Mouse (Mus musculus) layer of hippocampus, postnatal 25 days (tissue): Measurements from ENCODE around the gene Exd2. TPM values are rescaled to one million over a fixed set of nuclear protein-coding genes. Genes with fewer than 3 reads are reported as not detected.
A peak's percentile ranks its signal among the peaks of the same experiment; 100 is the strongest.
"Not testable (repeated sequence)": the region's sequence is repeated elsewhere in the genome, so short reads cannot be mapped to it uniquely, and the experiment has no call there.

Experiments used
- DNase-seq, 2 experiments: peaks; one replicate each; pipeline ENCODE4 v3.0.0; 2022; ENCODE audit warnings: mixed read lengths in 2 of 2, low spot score in 1 of 2; ENCODE audit errors: extremely low spot score in 1 of 2
- total RNA-seq, 2 experiments: library from RNA; stranded (reverse); gene quantifications; 2 replicates each; pipeline ENCODE4 v1.2.3; 2021

Exd2 gene
- total RNA-seq, result 100 to 1,000 TPM in 1 of 2 experiments, 10 to 100 TPM in 1; 91.5 to 107 TPM

GRCm38 (mm10) chr12:80462942-80463651, at the start of gene Exd2:
Gene Exd2, plus strand, starts transcription at chr12:80463095.
- peak; percentile 76 to 86 for DNase-seq

DNA sequence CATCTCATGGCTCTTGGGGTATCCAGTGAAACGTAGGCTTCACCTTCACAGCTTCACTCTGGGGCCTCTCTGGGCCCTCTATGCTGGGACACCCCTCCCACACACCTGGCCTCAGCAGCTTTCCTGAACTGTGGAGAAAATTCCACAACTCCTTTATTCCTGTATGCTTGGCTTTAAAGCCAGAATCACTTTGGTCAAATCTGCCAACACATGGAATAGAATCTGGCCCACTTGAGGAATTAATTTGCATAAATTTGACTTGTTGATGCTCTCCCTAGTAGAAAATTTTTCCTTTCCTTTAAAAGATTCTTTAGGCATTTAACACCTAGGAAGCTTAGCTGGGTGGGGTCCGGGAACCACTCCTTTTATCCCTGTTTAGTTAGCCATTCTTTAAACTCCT, 47.8 kb upstream of the Exd2 start:
- no peak for DNase-seq

GRCm38 (mm10) chr12:80427683-80428082, 35.2 kb upstream of the Exd2 start:
- DNase-seq, result no peak

DNA sequence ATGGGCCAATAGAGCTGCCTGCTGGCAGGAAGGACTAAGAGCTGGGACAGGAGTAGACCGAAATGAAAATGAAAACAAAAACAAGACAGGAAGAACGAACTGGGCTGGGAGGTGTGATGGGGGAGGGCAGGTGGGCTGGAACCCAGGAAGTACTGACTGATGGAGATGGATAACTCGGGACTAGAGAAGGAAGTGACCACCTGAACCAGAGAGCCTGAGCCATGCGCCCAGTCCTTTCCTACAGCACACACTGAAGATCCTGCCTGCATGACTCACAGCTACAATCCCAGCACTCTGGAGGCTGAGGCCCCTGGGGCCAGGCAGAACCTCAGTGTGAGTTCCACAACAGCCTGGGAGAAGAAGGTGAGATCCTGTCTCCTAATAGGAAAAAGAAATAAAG, 29.6 kb upstream of the Exd2 start:
- no peak for DNase-seq

DNA sequence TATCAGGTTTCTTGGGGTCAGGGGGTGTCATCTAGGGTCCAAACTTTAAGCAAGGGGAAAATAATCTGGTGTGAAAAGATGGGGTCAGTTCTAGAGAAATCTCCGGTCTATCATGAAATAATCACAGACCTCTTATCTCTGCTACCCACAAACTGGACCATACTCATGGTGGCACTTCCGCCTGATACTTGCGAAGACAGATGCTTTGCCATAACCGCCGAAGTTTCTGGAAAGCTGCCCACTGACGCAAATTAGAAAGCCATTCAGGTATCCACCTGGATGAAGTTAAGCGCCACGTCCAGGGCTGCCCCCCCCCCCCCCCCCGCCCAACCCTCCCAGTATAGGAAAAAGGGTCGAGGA, 28.3 kb upstream of the Exd2 start:
- DNase-seq, result no peak

DNA sequence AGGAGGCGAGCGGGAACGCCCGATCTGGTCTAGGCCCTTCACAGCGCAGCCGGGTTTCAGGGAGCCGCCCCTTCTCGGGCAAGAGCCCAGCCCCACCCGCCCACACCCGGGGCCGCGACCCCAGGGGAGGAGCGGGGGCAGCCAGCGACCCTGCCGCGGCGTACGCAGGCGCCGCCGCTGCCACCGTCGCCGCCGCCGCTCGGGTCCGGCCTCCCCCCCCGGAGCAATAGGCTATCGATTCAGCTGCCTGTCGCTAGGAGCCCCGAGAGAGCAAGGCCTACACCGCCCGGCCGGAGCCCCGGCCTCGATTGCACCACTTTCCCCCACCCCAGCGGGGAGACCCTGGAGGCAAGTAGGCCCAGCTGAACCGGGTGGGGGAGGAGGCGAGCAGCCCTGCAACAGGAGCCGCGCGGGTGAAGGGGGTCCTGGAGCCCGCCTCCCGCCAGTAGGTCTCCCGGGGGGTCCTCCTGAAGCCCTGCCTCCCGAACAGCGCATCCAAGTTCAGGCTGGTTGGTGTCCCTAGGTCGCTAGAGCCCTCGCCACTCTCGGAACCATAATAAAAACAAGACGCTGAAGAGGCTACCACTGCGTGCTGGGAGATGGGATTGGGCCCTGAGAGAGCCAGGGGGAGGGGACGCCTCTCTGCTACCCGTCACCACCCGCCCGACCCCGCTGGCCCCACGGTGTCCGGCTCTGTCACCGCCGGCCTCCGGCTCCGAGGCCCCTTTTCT, 27.8 kb upstream of the Exd2 start:
- DNase-seq, result peak; percentile 62 to 69

DNA sequence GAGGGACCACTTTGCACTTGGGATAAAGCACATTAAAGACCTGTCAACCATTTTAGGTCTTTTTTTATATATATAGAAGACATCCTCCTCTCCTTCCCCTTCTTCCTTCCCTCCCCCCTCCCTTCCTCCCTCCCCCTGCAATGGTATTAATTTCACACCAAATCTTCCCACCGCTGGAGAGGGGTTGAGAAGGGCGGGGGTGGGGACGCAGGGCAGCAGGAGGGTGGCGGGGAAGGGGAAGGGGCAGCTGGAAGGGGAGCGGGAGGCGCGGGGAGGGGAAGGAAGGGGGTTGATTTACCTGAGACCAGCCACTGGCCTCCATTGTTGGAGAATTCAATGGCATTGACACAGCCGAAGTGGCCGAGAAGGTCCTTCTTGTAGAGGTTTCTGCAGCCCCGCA, 27.0 kb upstream of the Exd2 start:
- no peak for DNase-seq

GRCm38 (mm10) chr12:80436336-80436976, 26.4 kb upstream of the Exd2 start, which contains the start of gene Dcaf5:
Gene Dcaf5, minus strand, starts transcription at chr12:80436601.
- DNase-seq, result peak; percentile 68 to 72

DNA sequence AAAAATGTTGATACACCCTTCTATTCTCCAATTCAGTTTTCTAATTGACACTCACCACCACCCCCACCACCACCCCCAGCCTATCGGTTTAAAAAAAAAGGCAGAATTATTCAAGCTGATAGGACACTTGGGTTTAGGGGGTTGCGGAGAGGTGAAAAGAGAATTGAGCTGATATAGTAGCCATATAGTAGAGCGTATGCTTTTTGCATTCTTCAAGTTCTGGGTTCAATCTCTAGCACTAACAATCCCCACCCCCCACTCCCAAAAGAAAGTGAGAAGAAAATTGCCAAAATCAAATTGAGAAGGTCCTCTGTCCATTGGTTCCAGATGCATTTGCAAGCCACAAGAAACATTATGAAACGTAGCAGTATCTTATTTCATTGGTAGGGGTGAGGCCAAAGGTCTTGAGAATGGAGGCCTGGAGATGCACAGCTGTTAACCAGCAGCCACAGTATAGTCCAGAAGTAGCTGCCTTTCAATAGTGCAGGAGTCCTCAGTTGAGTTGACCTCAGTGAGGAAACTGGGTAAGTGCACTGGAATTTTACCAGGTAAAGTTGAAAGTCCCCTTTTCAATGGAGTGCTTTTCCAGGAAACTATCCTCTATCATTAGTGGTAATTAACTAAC, 25.7 kb upstream of the Exd2 start:
- no peak for DNase-seq

DNA sequence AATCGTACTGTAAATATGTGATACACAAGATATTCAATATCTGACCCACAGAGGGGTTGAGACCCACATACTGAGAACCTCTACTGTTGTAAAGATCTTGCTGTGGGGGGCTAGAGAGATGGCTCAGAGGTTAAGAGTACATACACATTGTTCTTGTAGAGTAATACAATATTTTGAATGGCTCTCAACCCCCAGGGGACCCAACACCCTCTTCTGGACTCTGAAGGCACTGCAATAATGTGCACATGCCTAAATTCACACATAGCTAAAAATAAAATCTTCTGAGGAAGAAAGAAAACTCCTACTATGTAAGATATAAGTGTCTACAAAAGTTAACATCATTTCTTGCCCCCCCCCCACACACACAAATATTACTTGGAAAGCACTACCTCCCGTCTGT, 21.9 kb upstream of the Exd2 start:
- no peak for DNase-seq

DNA sequence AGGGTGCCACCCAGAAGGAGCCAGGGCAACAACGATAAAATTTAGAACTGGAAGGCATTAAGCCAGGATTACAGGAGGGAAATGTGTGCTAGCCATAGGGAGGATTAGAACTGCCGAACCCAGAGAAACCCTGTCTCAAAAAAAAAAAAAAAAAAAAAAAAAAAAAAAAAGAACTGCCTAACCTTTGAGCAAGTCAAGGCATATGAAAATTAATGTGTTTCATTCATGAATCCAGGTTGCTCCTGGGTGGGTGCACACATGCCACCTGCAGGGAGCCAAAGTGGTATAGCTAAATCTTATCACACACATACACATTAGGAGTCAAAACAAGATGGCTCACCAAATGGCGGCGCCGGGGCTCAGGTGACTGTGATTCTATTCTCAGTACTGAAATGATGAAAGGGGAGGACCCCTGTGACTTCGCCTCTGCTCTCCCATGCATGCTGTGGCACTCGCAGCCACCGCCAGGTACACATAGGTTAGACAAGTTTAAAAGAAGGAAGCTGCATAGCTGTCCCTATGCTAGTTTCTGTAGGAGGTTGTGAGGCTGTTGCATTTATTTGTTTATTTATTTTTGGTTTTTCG, 18.3 kb upstream of the Exd2 start:
- DNase-seq, result no peak

- DNase-seq, result no peak
Measured at GRCm38 (mm10) chr12:80453506-80453905, 9.4 kb upstream of the Exd2 start.

DNA sequence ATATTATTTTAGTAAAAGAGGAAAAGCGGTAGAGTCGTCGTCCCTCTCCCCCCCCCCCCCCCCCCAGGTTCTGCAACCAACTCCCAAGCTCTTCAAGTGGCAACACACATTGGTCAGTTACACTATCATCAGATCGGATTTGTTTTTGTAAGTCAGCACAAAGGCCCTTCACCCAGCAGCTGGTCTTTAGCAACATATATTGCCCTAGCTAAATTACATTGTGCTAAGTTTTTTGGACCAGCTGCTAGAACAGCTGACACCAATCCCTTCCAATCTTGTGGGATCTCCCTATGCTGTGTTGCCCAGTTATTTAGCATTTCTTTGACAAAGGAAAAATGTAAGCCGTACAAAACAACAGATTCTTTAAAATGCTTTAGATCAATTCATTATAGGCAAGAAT, 4.9 kb upstream of the Exd2 start:
- no peak for DNase-seq

- DNase-seq, result not testable (repeated sequence)
Measured at GRCm38 (mm10) chr12:80462292-80462896, 501 bp upstream of the Exd2 start.

- no peak for DNase-seq
Measured at GRCm38 (mm10) chr12:80463666-80464269, 873 bp downstream of the Exd2 start.

DNA sequence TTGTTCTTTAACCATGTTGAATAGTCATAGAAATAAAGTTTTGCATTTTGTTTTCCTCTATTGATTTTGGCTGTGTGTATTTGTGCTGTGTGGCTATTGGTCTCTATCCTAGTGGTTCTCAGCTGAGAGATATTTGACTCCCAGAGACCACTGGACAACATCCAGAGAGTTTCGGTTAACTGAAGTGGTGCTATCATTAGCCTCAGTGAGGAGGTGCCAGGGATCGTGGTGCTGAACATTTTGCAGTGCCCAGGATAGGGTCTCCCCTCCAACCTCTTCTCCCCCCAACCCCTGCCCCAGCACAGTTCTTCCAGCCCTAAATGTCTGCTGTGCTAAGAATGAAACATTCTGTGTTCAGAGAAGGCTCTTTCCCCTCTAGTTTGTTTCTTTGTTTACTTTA, 7.3 kb downstream of the Exd2 start:
- no peak for DNase-seq

GRCm38 (mm10) chr12:80471926-80472325, 9.0 kb downstream of the Exd2 start:
- no peak for DNase-seq

GRCm38 (mm10) chr12:80473731-80474130, 10.8 kb downstream of the Exd2 start:
- no peak for DNase-seq

GRCm38 (mm10) chr12:80479986-80480385, 17.1 kb downstream of the Exd2 start:
- DNase-seq, result no peak

DNA sequence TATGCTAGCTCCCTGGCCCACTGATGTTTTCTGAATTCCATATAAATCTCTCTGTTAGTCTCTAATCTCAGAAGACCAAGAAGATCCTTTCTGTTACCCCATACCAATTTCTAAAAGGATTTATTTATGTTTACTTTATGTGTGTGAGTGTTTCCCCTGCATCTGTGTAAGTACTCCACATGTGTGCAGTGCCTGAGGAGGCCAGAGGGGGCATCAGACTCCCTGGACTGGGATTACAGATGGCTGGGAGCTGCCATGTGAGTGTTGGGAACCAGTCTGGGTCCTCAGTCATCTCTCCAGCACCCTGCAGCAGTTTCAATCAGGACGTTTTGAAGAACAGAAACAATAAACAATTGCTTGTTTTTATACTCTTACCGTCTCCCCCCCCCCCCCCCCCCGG, 20.5 kb downstream of the Exd2 start:
- no peak for DNase-seq
